Mouse (Mus musculus) liver, embryonic 15.5 days (tissue): Measurements from ENCODE around the gene Actr8. TPM values are rescaled to one million over a fixed set of nuclear protein-coding genes. Genes with fewer than 3 reads are reported as not detected.

Source experiments
- ATAC-seq: fragments of 200-750 bp; cut with Nextera tagmentation; 2 replicates; pipeline ENCODE4 v1.8.0; 2017; ENCODE audit warnings: moderate number of reproducible peaks, mild to moderate bottlenecking, moderate library complexity; ENCODE audit not compliant: insufficient read depth
- H3K27ac ChIP-seq: fragments of 300-500 bp; sonication (generic); replicated peaks from 2 replicates; pipeline ENCODE4 v1.5.1; 2015; ENCODE audit warnings: mild to moderate bottlenecking, inconsistent platforms
- H3K27me3 ChIP-seq: fragments of 300-500 bp; sonication (generic); 2 replicates; pipeline ENCODE4 v1.6.1; 2015; ENCODE audit warnings: mild to moderate bottlenecking, inconsistent platforms
- H3K36me3 ChIP-seq: fragments of 300-500 bp; sonication (generic); replicated peaks from 2 replicates; pipeline ENCODE4 v1.6.1; 2015; ENCODE audit warnings: moderate library complexity, mild to moderate bottlenecking, inconsistent platforms
- H3K4me1 ChIP-seq: fragments of 300-500 bp; sonication (generic); replicated peaks from 2 replicates; pipeline ENCODE4 v1.6.1; 2015; ENCODE audit warnings: inconsistent platforms
- H3K4me2 ChIP-seq: fragments of 300-500 bp; sonication (generic); 2 replicates; pipeline ENCODE4 v1.6.1; 2015; ENCODE audit warnings: moderate library complexity, mild to moderate bottlenecking, inconsistent platforms
- H3K4me3 ChIP-seq: fragments of 300-500 bp; sonication (generic); replicated peaks from 2 replicates; pipeline ENCODE4 v1.5.1; 2015; ENCODE audit warnings: mild to moderate bottlenecking, inconsistent platforms
- H3K9ac ChIP-seq: fragments of 300-500 bp; sonication (generic); 2 replicates; pipeline ENCODE4 v1.6.1; 2015; ENCODE audit warnings: moderate library complexity, mild to moderate bottlenecking, inconsistent platforms
- H3K9me3 ChIP-seq: fragments of 300-500 bp; sonication (generic); replicated peaks from 2 replicates; pipeline ENCODE4 v1.6.1; 2016; ENCODE audit warnings: inconsistent platforms
- WGBS: fragments of 180-500 bp; shearing (Covaris S2); methylation state at CpG from one replicate; pipeline ENCODE4 v1.1.7; 2015; ENCODE audit warnings: mixed read lengths; ENCODE audit not compliant: insufficient replicate concordance; 5-methylcytosine and 5-hydroxymethylcytosine counted together
- polyA plus RNA-seq: library from polyadenylated mRNA; unstranded; fragments of >200 nt; fragmentation: Nextera tagmentation; extraction: Ambion mirVana; gene quantifications from 2 replicates; pipeline ENCODE4 v1.2.1, GENCODE M21; 2015

Gene Actr8
- polyA plus RNA-seq, 1 experiment from 2014 or later = 22.5 TPM

DNA sequence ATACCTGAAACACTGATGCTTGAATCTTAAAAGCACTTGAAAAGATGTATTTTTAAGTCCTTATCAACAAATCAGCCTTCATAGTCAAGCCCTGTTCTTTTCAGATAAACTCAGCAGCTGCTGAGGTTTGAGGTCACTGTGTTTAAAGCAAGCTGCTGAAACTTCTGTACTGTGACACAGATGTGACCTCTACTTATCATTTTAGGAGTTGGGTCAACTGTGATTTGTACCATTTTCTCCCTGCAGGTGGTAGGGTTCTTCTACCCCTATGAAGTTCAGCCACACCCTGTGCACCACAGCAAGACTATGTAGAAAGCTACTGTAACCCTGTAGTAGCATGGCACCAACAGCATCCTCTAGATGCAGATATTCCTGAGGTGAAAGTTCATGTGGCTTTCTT is 19.2 kb downstream of the Actr8 start:
- no peak overlapping the region for H3K4me2 ChIP-seq
- H3K9ac ChIP-seq = no peak overlapping the region
- H3K36me3 ChIP-seq = peaks cover 34% of the 10 kb centered on the region
- H3K27me3 ChIP-seq = no peaks in the 10 kb centered on the region
- no peak overlapping the region for H3K4me3 ChIP-seq
- H3K9me3 ChIP-seq = no peaks in the 10 kb centered on the region
- H3K27ac ChIP-seq = peak overlapping the region; percentile 65; the same call in 1 of the 2 replicates
- no peak for ATAC-seq
- peaks cover 27% of the 10 kb centered on the region for H3K4me1 ChIP-seq

DNA sequence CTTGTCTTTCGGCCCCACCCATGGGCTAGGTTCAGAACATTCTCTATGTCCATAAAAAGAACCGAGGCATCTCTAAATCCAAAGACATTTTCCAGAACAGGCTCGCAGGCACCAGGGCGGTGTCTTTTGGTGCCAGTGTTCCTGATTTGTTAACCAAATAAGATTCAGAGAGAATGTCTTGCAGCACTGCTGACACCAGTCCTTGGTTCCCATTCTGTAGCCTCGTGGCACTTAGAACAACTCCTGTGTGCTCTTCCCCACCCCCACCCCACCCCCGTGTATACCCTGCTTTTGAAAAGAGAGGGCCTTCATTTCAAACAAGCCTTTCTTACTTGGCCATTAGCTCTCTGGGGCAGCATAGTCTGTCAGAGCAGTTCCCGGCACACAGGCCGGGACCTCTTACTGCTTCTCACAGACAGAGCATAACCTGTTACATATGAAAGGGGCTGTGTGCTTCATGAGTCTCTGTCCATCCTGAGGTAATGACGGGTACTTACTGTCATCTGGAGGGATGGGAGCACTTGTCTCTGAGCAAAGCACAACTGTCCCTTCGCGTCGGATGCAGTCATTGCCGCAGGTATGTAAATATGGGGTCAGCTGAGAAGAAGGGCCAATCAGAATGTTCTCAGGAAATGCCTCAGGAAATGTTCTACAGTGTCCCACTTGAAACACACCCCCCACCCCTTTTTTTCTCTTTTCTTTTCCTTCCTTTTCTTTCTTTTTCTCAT is 20.8 kb downstream of the Actr8 start:
- 66% methylated on average over 13 of the region's 13 CpGs for WGBS
- no peaks in the 10 kb centered on the region; the same call in 1 of the 2 replicates for H3K27me3 ChIP-seq
- no peak overlapping the region for H3K4me2 ChIP-seq
- H3K36me3 ChIP-seq = peaks cover 19% of the 10 kb centered on the region
- ATAC-seq = no peak
- H3K9me3 ChIP-seq = no peaks in the 10 kb centered on the region
- no peak overlapping the region for H3K27ac ChIP-seq
- H3K4me1 ChIP-seq = peaks cover 27% of the 10 kb centered on the region
- no peak overlapping the region for H3K9ac ChIP-seq
- H3K4me3 ChIP-seq = no peak overlapping the region

DNA sequence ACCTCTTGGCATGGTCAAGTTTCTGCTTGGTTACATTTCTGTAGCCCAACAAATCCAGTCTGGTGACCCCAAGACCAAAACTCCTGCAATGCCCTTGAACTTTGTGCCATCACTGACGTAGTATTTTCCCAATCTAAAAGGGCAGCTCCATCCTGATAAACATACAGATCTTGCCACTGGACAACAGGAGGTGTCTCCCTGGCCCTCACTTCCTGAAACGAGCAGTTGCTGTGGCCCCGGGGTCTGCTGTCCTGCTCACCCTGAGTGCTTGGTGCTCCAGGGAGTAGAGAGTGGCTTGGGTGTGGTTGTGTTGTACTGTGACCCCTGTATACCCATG is 21.3 kb downstream of the Actr8 start:
- no peak overlapping the region for H3K4me2 ChIP-seq
- no peaks in the 10 kb centered on the region; the same call in 1 of the 2 replicates for H3K27me3 ChIP-seq
- no peaks in the 10 kb centered on the region for H3K9me3 ChIP-seq
- H3K9ac ChIP-seq = no peak overlapping the region
- 54% methylated on average over 3 of the region's 3 CpGs for WGBS
- no peak overlapping the region for H3K4me3 ChIP-seq
- H3K27ac ChIP-seq = peak overlapping the region; percentile 53; the same call in 1 of the 2 replicates
- peaks cover 14% of the 10 kb centered on the region for H3K36me3 ChIP-seq
- H3K4me1 ChIP-seq = peaks cover 27% of the 10 kb centered on the region
- no peak for ATAC-seq

DNA sequence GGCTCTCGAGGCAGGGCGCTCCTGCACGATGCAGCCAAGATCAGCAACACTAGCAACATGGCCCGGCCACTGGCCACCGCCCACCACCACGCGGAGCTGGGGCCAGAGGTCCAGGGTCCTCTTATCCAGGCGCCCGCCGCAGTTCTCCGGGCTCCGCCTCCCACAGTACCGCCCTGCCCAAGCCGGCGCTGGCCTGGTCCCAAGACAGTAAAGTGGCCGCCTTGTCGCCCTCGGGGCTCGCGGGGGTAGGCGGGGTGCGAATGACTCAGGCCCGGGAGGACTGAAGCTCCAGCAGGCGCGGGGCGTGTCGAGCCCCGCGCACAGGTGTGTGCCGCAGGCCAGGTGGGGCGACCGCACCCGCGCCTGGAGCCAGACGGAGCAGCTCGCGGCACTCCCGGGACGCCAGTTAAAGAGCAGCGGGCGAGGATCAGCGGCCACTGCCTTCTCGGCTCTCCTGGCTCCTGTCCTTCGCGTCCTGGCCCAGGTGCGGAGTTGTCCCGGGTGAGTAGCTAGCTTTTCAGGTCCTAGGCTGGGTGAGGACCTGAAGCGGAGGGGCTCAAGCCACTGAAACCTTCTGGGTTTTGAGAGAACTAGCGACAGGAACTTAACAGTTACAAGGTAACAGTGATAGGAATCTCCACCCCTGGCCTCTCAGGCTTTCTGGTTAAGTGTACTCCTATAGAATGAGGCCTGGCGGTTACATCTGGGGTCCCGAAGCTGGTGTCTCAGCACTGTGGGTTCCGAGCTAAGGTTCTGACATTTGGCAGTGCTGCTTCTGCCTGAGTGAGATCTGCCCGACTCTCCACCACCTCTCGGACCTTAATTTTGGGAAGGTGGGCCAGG is 30.8 kb downstream of the Actr8 start, which contains the start of the genes Il17rb and Chdh:
Il17rb (minus strand) TSS at position 164 of the 843 bp plus-strand sequence.
Chdh (plus strand) TSS at position 291 of the 843 bp plus-strand sequence.
- H3K4me2 ChIP-seq = peak within 1 kb of the TSS; percentile 57
- peak within 1 kb of the TSS; percentile 49 for H3K4me3 ChIP-seq
- no peak within 1 kb of the TSS; the same call in 1 of the 2 replicates for H3K9ac ChIP-seq
- no peaks in the 10 kb centered on the region for H3K36me3 ChIP-seq
- peak; percentile 75 for ATAC-seq
- peak within 1 kb of the TSS; percentile 59 for H3K27ac ChIP-seq
- peaks cover 34% of the 10 kb centered on the region for H3K27me3 ChIP-seq
- 0 out of 2 replicates have a peak, but pooled peaks cover 5% of the 10 kb centered on the region for H3K4me1 ChIP-seq
- no peaks in the 10 kb centered on the region for H3K9me3 ChIP-seq
- WGBS = 8% methylated on average over 54 of the region's 54 CpGs

DNA sequence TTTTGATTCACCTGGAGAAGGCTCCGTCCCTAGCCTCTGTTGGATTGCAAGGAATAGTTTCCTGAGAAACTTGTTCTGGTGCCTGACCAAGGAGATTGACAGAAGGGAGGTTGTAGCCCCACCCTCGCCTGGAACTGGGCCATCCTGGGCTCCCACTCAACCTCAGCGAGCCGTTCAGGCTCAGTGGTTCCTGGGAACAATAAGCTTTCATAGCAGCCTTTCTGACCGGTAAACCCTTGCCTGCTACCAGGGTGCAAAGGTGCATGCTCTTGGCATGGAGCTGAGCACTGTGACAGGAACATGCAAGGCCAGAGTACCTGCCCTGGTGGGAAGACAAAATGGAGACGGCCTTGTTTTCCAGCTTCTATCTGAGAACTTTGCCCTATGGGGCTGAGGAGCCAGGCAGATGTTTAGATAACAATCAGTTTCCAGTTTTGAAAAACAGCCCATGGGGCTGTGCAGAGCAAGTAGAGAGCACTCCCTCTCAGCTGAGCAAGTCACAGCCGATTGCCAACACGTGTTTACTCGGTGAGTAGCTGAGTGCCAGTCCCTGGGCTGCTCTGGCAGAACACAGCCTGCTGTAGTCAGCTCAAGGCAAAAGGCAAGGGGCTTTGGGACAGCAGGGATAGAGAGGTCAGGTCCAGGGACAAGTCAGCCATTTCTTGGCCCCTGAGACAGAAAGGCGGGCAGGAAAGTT is 31.9 kb downstream of the Actr8 start:
- Histone ChIP-seq H3K27ac (peak overlapping the region; percentile 59; the same call in 1 of the 2 replicates), H3K36me3 (no peaks in the 10 kb centered on the region), H3K4me2 (peak overlapping the region; percentile 23), H3K4me3 (peak overlapping the region; percentile 49; the same call in 1 of the 2 replicates), H3K4me1 (0 out of 2 replicates have a peak, but pooled peaks cover 5% of the 10 kb centered on the region), H3K27me3 (peaks cover 34% of the 10 kb centered on the region), H3K9me3 (no peaks in the 10 kb centered on the region), H3K9ac (no peak overlapping the region; the same call in 1 of the 2 replicates)
- WGBS = 57% methylated on average over 10 of the region's 10 CpGs
- peak; percentile 43 for ATAC-seq

DNA sequence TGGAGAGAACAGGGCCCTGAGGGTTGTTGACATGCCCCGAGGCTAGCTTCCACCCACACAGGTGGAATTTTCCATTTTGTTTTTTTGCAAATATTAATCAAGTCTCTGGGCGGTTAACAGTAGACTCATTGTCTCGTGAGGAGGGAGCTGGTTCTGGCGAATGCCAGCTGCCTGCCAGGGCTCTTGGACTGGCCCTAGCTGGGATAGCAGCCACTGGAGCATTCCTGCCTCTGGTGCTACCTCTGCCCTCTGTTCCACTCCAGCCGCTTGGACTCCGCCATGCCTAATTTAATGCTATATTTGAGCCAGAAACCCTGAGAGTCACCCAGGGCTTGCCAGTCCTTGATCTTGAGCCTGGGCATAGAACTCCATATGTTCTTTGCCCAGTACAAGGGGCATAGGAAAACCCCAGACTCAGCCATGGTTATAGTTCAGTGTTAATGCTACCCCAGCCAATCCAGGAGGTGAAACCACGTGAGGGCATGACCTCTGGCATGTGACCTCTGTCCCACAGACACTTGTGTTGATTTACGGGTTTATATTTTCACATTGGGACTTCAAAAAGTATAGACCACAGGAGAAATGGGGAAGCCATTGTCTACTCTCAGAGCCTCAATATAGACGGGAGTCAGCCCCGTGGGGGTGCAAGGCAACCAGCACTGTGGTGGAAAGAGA is 33.9 kb downstream of the Actr8 start:
- ATAC-seq = no peak
- no peak overlapping the region for H3K4me3 ChIP-seq
- H3K9me3 ChIP-seq = no peaks in the 10 kb centered on the region
- H3K36me3 ChIP-seq = no peaks in the 10 kb centered on the region
- WGBS = 59% methylated on average over 10 of the region's 10 CpGs
- H3K27ac ChIP-seq = no peak overlapping the region
- H3K9ac ChIP-seq = no peak overlapping the region
- H3K4me2 ChIP-seq = no peak overlapping the region
- 0 out of 2 replicates have a peak, but pooled peaks cover 5% of the 10 kb centered on the region for H3K4me1 ChIP-seq
- H3K27me3 ChIP-seq = peaks cover 34% of the 10 kb centered on the region

DNA sequence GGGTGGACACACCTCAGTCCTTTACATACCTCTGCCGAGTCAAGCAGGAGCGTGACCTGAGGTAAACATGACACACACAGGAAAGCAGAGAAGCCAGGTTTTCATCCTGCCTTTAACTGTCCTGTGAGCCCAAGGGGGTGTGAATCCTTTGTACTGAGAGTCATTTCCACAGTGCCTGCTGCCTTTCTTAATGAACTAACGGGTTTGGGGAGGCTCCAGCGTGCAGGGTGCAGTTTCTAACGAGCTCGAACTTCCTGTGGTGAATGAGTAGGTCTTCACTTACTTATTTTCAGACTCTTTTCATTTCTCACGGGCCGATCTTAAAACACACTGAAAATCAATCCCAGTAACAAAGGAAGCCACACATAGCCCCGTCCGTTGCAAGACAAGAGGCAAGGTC is 36.4 kb downstream of the Actr8 start:
- WGBS = 38% methylated on average over 10 of the region's 10 CpGs
- Histone ChIP-seq H3K9ac (no peak overlapping the region), H3K27ac (no peak overlapping the region), H3K4me1 (0 out of 2 replicates have a peak, but pooled peaks cover 5% of the 10 kb centered on the region), H3K4me2 (no peak overlapping the region), H3K4me3 (no peak overlapping the region), H3K9me3 (no peaks in the 10 kb centered on the region), H3K27me3 (peaks cover 13% of the 10 kb centered on the region), H3K36me3 (no peaks in the 10 kb centered on the region)
- no peak for ATAC-seq

DNA sequence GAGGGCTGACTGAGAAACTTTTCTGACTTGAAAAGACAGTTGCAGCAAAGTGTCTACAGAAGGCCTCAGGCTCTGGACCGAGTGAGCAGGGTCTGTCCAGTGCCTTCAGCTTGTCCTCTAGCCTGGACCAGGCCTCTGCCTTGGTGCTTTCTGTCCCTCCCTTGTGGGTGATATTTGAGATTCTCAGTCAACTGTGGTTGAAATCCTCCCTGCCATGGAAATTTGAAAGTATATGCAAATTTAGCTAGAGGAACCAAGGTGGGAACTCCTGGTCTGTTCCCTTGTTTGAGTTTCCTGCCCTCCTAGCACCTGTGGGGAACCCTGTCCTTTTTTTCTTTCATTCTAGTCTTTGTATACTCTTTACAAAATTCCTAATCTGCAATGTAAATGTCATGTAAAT is 36.9 kb downstream of the Actr8 start:
- Histone ChIP-seq H3K4me2 (no peak overlapping the region), H3K9me3 (no peaks in the 10 kb centered on the region), H3K27ac (no peak overlapping the region), H3K27me3 (peaks cover 8% of the 10 kb centered on the region; the same call in 1 of the 2 replicates), H3K9ac (no peak overlapping the region), H3K4me1 (0 out of 2 replicates have a peak, but pooled peaks cover 5% of the 10 kb centered on the region), H3K4me3 (no peak overlapping the region), H3K36me3 (no peaks in the 10 kb centered on the region)
- no peak for ATAC-seq
- 52% methylated on average over 1 of the region's 1 CpGs for WGBS

DNA sequence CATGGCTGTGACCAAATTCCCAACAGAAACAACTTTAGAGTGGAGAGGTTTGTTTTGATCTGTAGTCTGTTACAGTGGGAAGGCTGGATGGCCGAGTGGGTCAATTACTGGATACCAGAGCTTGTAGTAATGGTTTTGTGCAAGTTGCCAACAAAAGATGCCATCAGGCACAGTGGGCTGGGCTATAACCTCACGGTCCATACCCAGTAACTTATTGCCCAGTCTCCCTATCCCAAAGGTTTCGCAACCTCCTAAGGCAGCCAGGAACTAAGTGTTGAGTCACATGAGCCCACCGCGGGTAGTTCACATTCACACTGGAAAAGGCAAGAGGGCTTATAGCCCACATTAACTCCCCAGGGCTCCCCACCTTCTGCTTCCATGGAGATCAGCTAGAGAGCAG is 38.5 kb downstream of the Actr8 start:
- Histone ChIP-seq H3K36me3 (no peaks in the 10 kb centered on the region), H3K4me2 (no peak overlapping the region), H3K27me3 (no peaks in the 10 kb centered on the region), H3K27ac (no peak overlapping the region), H3K4me3 (no peak overlapping the region), H3K9me3 (no peaks in the 10 kb centered on the region), H3K4me1 (0 out of 2 replicates have a peak, but pooled peaks cover 5% of the 10 kb centered on the region), H3K9ac (no peak overlapping the region)
- WGBS = 61% methylated on average over 5 of the region's 5 CpGs
- no peak for ATAC-seq

DNA sequence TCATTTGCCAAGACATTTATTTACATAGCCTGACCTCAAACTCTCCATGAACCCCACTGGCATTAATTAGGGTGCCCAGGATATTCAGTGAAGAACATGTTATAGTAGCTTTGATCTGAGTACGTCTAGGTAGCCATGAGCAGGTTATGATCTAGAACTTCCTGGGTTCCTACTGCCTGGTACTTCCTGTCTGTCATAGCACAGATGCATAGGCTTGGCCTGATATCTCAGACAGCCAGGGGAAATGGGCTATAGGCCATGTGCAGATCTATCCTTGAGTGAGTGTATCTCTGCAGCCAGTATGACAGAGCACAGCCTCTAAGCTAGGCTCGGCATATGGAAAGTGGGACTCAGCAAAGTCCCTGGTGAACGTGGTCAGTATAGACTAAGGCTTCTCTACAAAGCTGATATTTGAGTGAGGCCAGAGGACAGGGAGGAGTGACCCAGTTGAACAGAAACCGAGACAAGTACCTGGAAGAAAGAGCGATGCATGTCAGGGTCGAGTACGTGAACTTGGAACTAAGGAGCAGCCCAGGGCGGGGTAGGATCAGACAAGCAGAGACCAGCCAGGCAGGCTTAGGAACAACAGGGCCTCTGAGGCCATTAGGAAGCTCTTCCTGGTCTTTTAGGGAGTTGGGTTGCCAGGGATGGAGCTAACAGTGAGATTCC is 39.8 kb downstream of the Actr8 start:
- Histone ChIP-seq H3K4me2 (no peak overlapping the region), H3K4me1 (no peaks in the 10 kb centered on the region), H3K27me3 (no peaks in the 10 kb centered on the region), H3K27ac (no peak overlapping the region), H3K9ac (no peak overlapping the region), H3K36me3 (no peaks in the 10 kb centered on the region), H3K4me3 (no peak overlapping the region), H3K9me3 (no peaks in the 10 kb centered on the region)
- 60% methylated on average over 8 of the region's 8 CpGs for WGBS
- no peak for ATAC-seq
